Mouse (Mus musculus) mammary gland, adult 2 months (tissue): ENCODE results near the gene Tmsb15l. TPM values are rescaled to one million over a fixed set of nuclear protein-coding genes. Genes with fewer than 3 reads are reported as not detected.

ENCODE experiments used
- polyA plus RNA-seq: library from polyadenylated mRNA; depleted of rRNA; stranded (reverse); fragments of >200 nt; gene quantifications from 2 replicates; pipeline ENCODE4 v1.2.3, GENCODE M21; 2012; ENCODE audit warnings: low replicate concordance; rRNA removed

Gene Tmsb15l
- 0.30 and 0.96 TPM in 2 replicates for polyA plus RNA-seq

GRCm38 (mm10) chrX:136976424-136977084 is at the start of gene Tmsb15l, which contains the start of gene Tmsb15b1:
Gene Tmsb15l, minus strand, starts transcription at chrX:136976869.
Gene Tmsb15b1, minus strand, starts transcription at chrX:136976874.

GRCm38 (mm10) chrX:136992978-136993547 is 16.4 kb upstream of the Tmsb15l start, which contains the start of gene Zcchc18:
Gene Zcchc18, plus strand, starts transcription at chrX:136993155.

GRCm38 (mm10) chrX:136975397-136975796 is 1.3 kb downstream of the Tmsb15l start, which contains the start of gene Tmsb15b2:
Gene Tmsb15b2, minus strand, starts transcription at chrX:136975497.

GRCm38 (mm10) chrX:136927031-136927430 is 49.6 kb downstream of the Tmsb15l start, which contains the start of gene H2bfm:
Gene H2bfm, plus strand, starts transcription at chrX:136927325.

Other genes with a start within 250 kb of the Tmsb15l start
- gene Morf4l2, start 233.2 kb downstream of the Tmsb15l start, polyA plus RNA-seq, result 16.8 and 46.6 TPM in 2 replicates
- gene Glra4, start 196.7 kb downstream of the Tmsb15l start, polyA plus RNA-seq, result not detected in 2 replicates
- gene Plp1, start 154.2 kb downstream of the Tmsb15l start, polyA plus RNA-seq, result 5.7 and 17.4 TPM in 2 replicates
- gene Rab9b, start 108.1 kb downstream of the Tmsb15l start, polyA plus RNA-seq, result 0.08 and 0.14 TPM in 2 replicates
- not detected in 2 replicates for gene H2bfm, start 49.5 kb downstream of the Tmsb15l start, polyA plus RNA-seq
- not detected in 2 replicates for gene Tmsb15b2, start 1.4 kb downstream of the Tmsb15l start, polyA plus RNA-seq
- gene Tmsb15b1, start within 50 bp of the Tmsb15l start, polyA plus RNA-seq, result 0.45 TPM in 1 of 2 replicates, not detected in the other
- 0.68 and 0.88 TPM in 2 replicates for gene Zcchc18, start 16.3 kb upstream of the Tmsb15l start, polyA plus RNA-seq
- 5.9 and 7.4 TPM in 2 replicates for gene Slc25a53, start 61.4 kb upstream of the Tmsb15l start, polyA plus RNA-seq
- gene Fam199x, start 72.7 kb upstream of the Tmsb15l start, polyA plus RNA-seq, result 0.47 and 0.87 TPM in 2 replicates
- gene Esx1, start 145.2 kb upstream of the Tmsb15l start, polyA plus RNA-seq, result not detected in 2 replicates